Mouse (Mus musculus) stomach, postnatal 0 days (tissue): Measurements from ENCODE around the gene Susd4. TPM values are rescaled to one million over a fixed set of nuclear protein-coding genes. Genes with fewer than 3 reads are reported as not detected.

Experiments used
- ATAC-seq: fragments of 200-750 bp; cut with Nextera tagmentation; 2 replicates; pipeline ENCODE4 v1.8.0; 2017; ENCODE audit not compliant: low FRiP score, low TSS enrichment
- DNase-seq: peaks from one replicate; pipeline ENCODE4 v3.0.0-alpha.2; 2016; ENCODE audit warnings: low spot score
- H3K27ac ChIP-seq: fragments of 300-500 bp; sonication (generic); replicated peaks from 2 replicates; pipeline ENCODE4 v1.5.1; 2014; ENCODE audit warnings: mild to moderate bottlenecking, control low read depth
- H3K27me3 ChIP-seq: fragments of 300-500 bp; sonication (generic); 2 replicates; pipeline ENCODE4 v1.6.1; 2014; ENCODE audit warnings: low read length; ENCODE audit not compliant: control insufficient read depth, insufficient read depth
- H3K36me3 ChIP-seq: fragments of 300-500 bp; sonication (generic); 2 replicates; pipeline ENCODE4 v1.6.1; 2014; ENCODE audit warnings: low read length, mixed read lengths; ENCODE audit not compliant: control insufficient read depth, insufficient read depth
- H3K4me1 ChIP-seq: fragments of 300-500 bp; sonication (generic); replicated peaks from 2 replicates; pipeline ENCODE4 v1.6.1; 2014; ENCODE audit warnings: antibody characterized with exemption; ENCODE audit not compliant: control insufficient read depth, insufficient read depth
- H3K4me2 ChIP-seq: fragments of 300-500 bp; sonication (generic); replicated peaks from 2 replicates; pipeline ENCODE4 v1.6.1; 2014; ENCODE audit warnings: low read depth, mild to moderate bottlenecking, control low read depth, moderate library complexity
- H3K4me3 ChIP-seq: fragments of 300-500 bp; sonication (generic); 2 replicates; pipeline ENCODE4 v1.5.1; 2014; ENCODE audit warnings: low read depth, low read length, control low read depth
- H3K9ac ChIP-seq: fragments of 300-500 bp; sonication (generic); 2 replicates; pipeline ENCODE4 v1.6.1; 2014; ENCODE audit warnings: mild to moderate bottlenecking, low read length, control low read depth, mixed read lengths
- H3K9me3 ChIP-seq: fragments of 300-500 bp; sonication (generic); 2 replicates; pipeline ENCODE4 v1.6.1; 2016; ENCODE audit warnings: low read length; ENCODE audit not compliant: control insufficient read depth
- CTCF ChIP-seq: IDR thresholded peaks from 2 replicates; pipeline ENCODE4 v1.5.1; 2016; ENCODE audit warnings: antibody characterized with exemption, low read depth, mild to moderate bottlenecking, moderate library complexity
- EP300 ChIP-seq: optimal IDR thresholded peaks from 2 replicates; pipeline ENCODE3; 2016; ENCODE audit warnings: antibody characterized with exemption
- WGBS: fragments of 180-500 bp; shearing (Covaris S2); extraction: QIAGEN DNeasy Blood & Tissue Kit; methylation state at CpG from one replicate; pipeline ENCODE4 v1.1.7; 2014; 5-methylcytosine and 5-hydroxymethylcytosine counted together
- polyA plus RNA-seq: library from polyadenylated mRNA; unstranded; fragments of >200 nt; fragmentation: Nextera tagmentation; extraction: Ambion mirVana; gene quantifications from 2 replicates; pipeline ENCODE4 v1.2.1, GENCODE M21; 2015

Gene Susd4
- polyA plus RNA-seq, 1 experiment from 2014 or later: 8.2 TPM

- ATAC-seq: no peak
- no peaks in the 10 kb centered on the region for H3K4me1 ChIP-seq
- no peak overlapping the region for H3K9ac ChIP-seq
- no peaks in the 10 kb centered on the region for H3K27me3 ChIP-seq
- no peaks in the 10 kb centered on the region for H3K9me3 ChIP-seq
- WGBS: 87% methylated on average over 9 of the region's 9 CpGs
- H3K27ac ChIP-seq: no peak overlapping the region
- peak; percentile 7 for DNase-seq
- H3K4me2 ChIP-seq: no peak overlapping the region
- H3K36me3 ChIP-seq: no peaks in the 10 kb centered on the region
- no peak for TF ChIP-seq EP300
- TF ChIP-seq CTCF: no peak
- no peak overlapping the region for H3K4me3 ChIP-seq
These were observed 16.6 kb upstream of the Susd4 start for GRCm38 (mm10) chr1:182747081-182747480.

- no peak for ATAC-seq
These were observed 15.8 kb upstream of the Susd4 start for GRCm38 (mm10) chr1:182747834-182748233.

GRCm38 (mm10) chr1:182749080-182749479, 14.6 kb upstream of the Susd4 start, which contains the start of gene Ccdc185:
Gene Ccdc185 (minus strand): TSS chr1:182749180.
- ATAC-seq (no peak), DNase-seq (no peak)
- no peaks in the 10 kb centered on the region for H3K27me3 ChIP-seq
- no peak within 1 kb of the TSS for H3K9ac ChIP-seq
- TF ChIP-seq CTCF: no peak
- TF ChIP-seq EP300: no peak
- no peaks in the 10 kb centered on the region for H3K36me3 ChIP-seq
- H3K9me3 ChIP-seq: no peaks in the 10 kb centered on the region
- H3K4me2 ChIP-seq: no peak within 1 kb of the TSS
- no peak within 1 kb of the TSS for H3K4me3 ChIP-seq
- WGBS: 89% methylated on average over 9 of the region's 9 CpGs
- H3K27ac ChIP-seq: no peak within 1 kb of the TSS
- no peaks in the 10 kb centered on the region for H3K4me1 ChIP-seq

More at GRCm38 (mm10) chr1:182747834-182748233, 15.8 kb upstream of the Susd4 start:
- Histone ChIP-seq H3K9ac (no peak overlapping the region), H3K9me3 (no peaks in the 10 kb centered on the region), H3K27me3 (no peaks in the 10 kb centered on the region), H3K4me1 (no peaks in the 10 kb centered on the region), H3K36me3 (no peaks in the 10 kb centered on the region), H3K27ac (no peak overlapping the region), H3K4me3 (no peak overlapping the region), H3K4me2 (no peak overlapping the region)
- no peak for TF ChIP-seq CTCF
- no peak for TF ChIP-seq EP300
- DNase-seq: no peak
- WGBS: 84% methylated on average over 17 of the region's 17 CpGs

- Histone ChIP-seq H3K9me3 (no peaks in the 10 kb centered on the region), H3K27ac (no peak overlapping the region), H3K36me3 (no peaks in the 10 kb centered on the region), H3K4me2 (no peak overlapping the region), H3K4me3 (no peak overlapping the region), H3K9ac (no peak overlapping the region), H3K4me1 (no peaks in the 10 kb centered on the region), H3K27me3 (no peaks in the 10 kb centered on the region)
- 67% methylated on average over 8 of the region's 8 CpGs for WGBS
- DNase-seq (no peak), ATAC-seq (no peak)
- no peak for TF ChIP-seq EP300
- TF ChIP-seq CTCF: no peak
These were observed 12.4 kb upstream of the Susd4 start for GRCm38 (mm10) chr1:182751301-182751700.

GRCm38 (mm10) chr1:182753694-182754093, 10.0 kb upstream of the Susd4 start:
- Histone ChIP-seq H3K4me2 (no peak overlapping the region), H3K27me3 (no peaks in the 10 kb centered on the region), H3K4me1 (no peaks in the 10 kb centered on the region), H3K27ac (no peak overlapping the region), H3K36me3 (no peaks in the 10 kb centered on the region), H3K9me3 (no peaks in the 10 kb centered on the region), H3K4me3 (no peak overlapping the region), H3K9ac (no peak overlapping the region)
- DNase-seq (no peak), ATAC-seq (no peak)
- no peak for TF ChIP-seq CTCF
- no peak for TF ChIP-seq EP300
- 65% methylated on average over 8 of the region's 8 CpGs for WGBS

GRCm38 (mm10) chr1:182754865-182755264, 8.8 kb upstream of the Susd4 start:
- H3K9ac ChIP-seq: no peak overlapping the region
- H3K27ac ChIP-seq: no peak overlapping the region
- TF ChIP-seq CTCF: no peak
- TF ChIP-seq EP300: no peak
- H3K4me1 ChIP-seq: no peaks in the 10 kb centered on the region
- H3K36me3 ChIP-seq: no peaks in the 10 kb centered on the region
- no peak overlapping the region for H3K4me3 ChIP-seq
- no peak overlapping the region for H3K4me2 ChIP-seq
- ATAC-seq (no peak), DNase-seq (no peak)
- H3K27me3 ChIP-seq: no peaks in the 10 kb centered on the region
- no peaks in the 10 kb centered on the region for H3K9me3 ChIP-seq
- 80% methylated on average over 5 of the region's 5 CpGs for WGBS
